Mouse (Mus musculus) neural tube, embryonic 13.5 days (tissue): ENCODE results near the gene Reps1. TPM values are rescaled to one million over a fixed set of nuclear protein-coding genes. Genes with fewer than 3 reads are reported as not detected.

Experiments used
- ATAC-seq: fragments of 200-750 bp; cut with Nextera tagmentation; 2 replicates; pipeline ENCODE4 v1.8.0; 2017; ENCODE audit warnings: low read depth, mild to moderate bottlenecking, moderate TSS enrichment, moderate library complexity
- H3K27ac ChIP-seq: fragments of 300-500 bp; sonication (generic); replicated peaks from 2 replicates; pipeline ENCODE4 v1.5.1; 2015; ENCODE audit warnings: moderate library complexity, mild to moderate bottlenecking, inconsistent platforms
- H3K27me3 ChIP-seq: fragments of 300-500 bp; sonication (generic); 2 replicates; pipeline ENCODE4 v1.6.1; 2015; ENCODE audit warnings: mild to moderate bottlenecking, inconsistent platforms
- H3K36me3 ChIP-seq: fragments of 300-500 bp; sonication (generic); 2 replicates; pipeline ENCODE4 v1.6.1; 2015; ENCODE audit warnings: mild to moderate bottlenecking, inconsistent platforms
- H3K4me1 ChIP-seq: fragments of 300-500 bp; sonication (generic); replicated peaks from 2 replicates; pipeline ENCODE4 v1.6.1; 2015; ENCODE audit warnings: inconsistent platforms
- H3K4me2 ChIP-seq: fragments of 300-500 bp; sonication (generic); 2 replicates; pipeline ENCODE4 v1.6.1; 2015; ENCODE audit warnings: inconsistent platforms, mild to moderate bottlenecking, moderate library complexity
- H3K4me3 ChIP-seq: fragments of 300-500 bp; sonication (generic); 2 replicates; pipeline ENCODE4 v1.5.1; 2015; ENCODE audit warnings: mild to moderate bottlenecking, inconsistent platforms
- H3K9ac ChIP-seq: fragments of 300-500 bp; sonication (generic); 2 replicates; pipeline ENCODE4 v1.6.1; 2015; ENCODE audit warnings: moderate library complexity, mild to moderate bottlenecking, inconsistent platforms
- H3K9me3 ChIP-seq: fragments of 300-500 bp; sonication (generic); 2 replicates; pipeline ENCODE4 v1.6.1; 2016; ENCODE audit warnings: inconsistent platforms
- WGBS: fragments of 180-500 bp; shearing (Covaris S2); methylation state at CpG from one replicate; pipeline ENCODE4 v1.1.7; 2015; 5-methylcytosine and 5-hydroxymethylcytosine counted together
- polyA plus RNA-seq: library from polyadenylated mRNA; unstranded; fragments of >200 nt; fragmentation: Nextera tagmentation; extraction: Ambion mirVana; gene quantifications from 2 replicates; pipeline ENCODE4 v1.2.1, GENCODE M21; 2015

Gene Reps1
- polyA plus RNA-seq, result 16.7 and 22.3 TPM in 2 replicates

- Histone ChIP-seq H3K9me3 (no peaks in the 10 kb centered on the region), H3K27ac (peak within 1 kb of the TSS; percentile 98), H3K4me1 (peaks cover 32% of the 10 kb centered on the region), H3K4me3 (peak within 1 kb of the TSS; percentile 92), H3K4me2 (peak within 1 kb of the TSS; percentile 73), H3K27me3 (no peaks in the 10 kb centered on the region), H3K36me3 (no peaks in the 10 kb centered on the region), H3K9ac (peak within 1 kb of the TSS; percentile 98)
- under 1% methylated on average over 75 of the region's 90 CpGs for WGBS
- ATAC-seq, result peak; percentile 88
Observed at GRCm38 (mm10) chr10:18055696-18056390, at the start of gene Reps1. Gene Reps1 (plus strand): TSS chr10:18055861.

GRCm38 (mm10) chr10:18006756-18007155 is 48.9 kb upstream of the Reps1 start:
- no peaks in the 10 kb centered on the region for H3K4me1 ChIP-seq
- 96% methylated on average over 1 of the region's 1 CpGs for WGBS

GRCm38 (mm10) chr10:18007243-18007642 is 48.4 kb upstream of the Reps1 start:
- no peaks in the 10 kb centered on the region for H3K27me3 ChIP-seq
- ATAC-seq, result no peak
- H3K4me2 ChIP-seq, result no peak overlapping the region
- WGBS, result 89% methylated on average over 3 of the region's 3 CpGs
- no peak overlapping the region for H3K27ac ChIP-seq
- no peak overlapping the region for H3K9ac ChIP-seq
- no peaks in the 10 kb centered on the region for H3K4me1 ChIP-seq
- no peaks in the 10 kb centered on the region for H3K9me3 ChIP-seq
- H3K36me3 ChIP-seq, result peaks cover 14% of the 10 kb centered on the region
- H3K4me3 ChIP-seq, result no peak overlapping the region

More at GRCm38 (mm10) chr10:18006756-18007155, 48.9 kb upstream of the Reps1 start:
- Histone ChIP-seq H3K4me2 (no peak overlapping the region), H3K9me3 (no peaks in the 10 kb centered on the region), H3K36me3 (peaks cover 14% of the 10 kb centered on the region), H3K4me3 (no peak overlapping the region), H3K27me3 (no peaks in the 10 kb centered on the region), H3K9ac (no peak overlapping the region), H3K27ac (no peak overlapping the region)
- ATAC-seq, result no peak

GRCm38 (mm10) chr10:18008118-18008517 is 47.5 kb upstream of the Reps1 start:
- H3K36me3 ChIP-seq, result peaks cover 15% of the 10 kb centered on the region
- H3K27me3 ChIP-seq, result no peaks in the 10 kb centered on the region
- H3K4me3 ChIP-seq, result no peak overlapping the region
- H3K9me3 ChIP-seq, result no peaks in the 10 kb centered on the region
- ATAC-seq, result no peak
- no peak overlapping the region for H3K4me2 ChIP-seq
- no peak overlapping the region for H3K9ac ChIP-seq
- H3K4me1 ChIP-seq, result no peaks in the 10 kb centered on the region
- no peak overlapping the region for H3K27ac ChIP-seq

GRCm38 (mm10) chr10:18009744-18010143 is 45.9 kb upstream of the Reps1 start:
- no peak for ATAC-seq
- H3K4me1 ChIP-seq, result no peaks in the 10 kb centered on the region
- H3K4me2 ChIP-seq, result no peak overlapping the region
- H3K9ac ChIP-seq, result no peak overlapping the region
- peaks cover 24% of the 10 kb centered on the region for H3K36me3 ChIP-seq
- no peaks in the 10 kb centered on the region for H3K9me3 ChIP-seq
- no peak overlapping the region for H3K4me3 ChIP-seq
- no peaks in the 10 kb centered on the region for H3K27me3 ChIP-seq
- no peak overlapping the region for H3K27ac ChIP-seq
- WGBS, result 91% methylated on average over 1 of the region's 1 CpGs

- Histone ChIP-seq H3K4me2 (no peak overlapping the region), H3K9ac (no peak overlapping the region), H3K4me3 (no peak overlapping the region), H3K36me3 (peaks cover 41% of the 10 kb centered on the region), H3K27ac (no peak overlapping the region), H3K27me3 (no peaks in the 10 kb centered on the region), H3K9me3 (no peaks in the 10 kb centered on the region), H3K4me1 (no peaks in the 10 kb centered on the region)
- WGBS, result 90% methylated on average over 5 of the region's 5 CpGs
- ATAC-seq, result no peak
Observed at GRCm38 (mm10) chr10:18011761-18012160, 43.9 kb upstream of the Reps1 start.

- Histone ChIP-seq H3K27me3 (no peaks in the 10 kb centered on the region), H3K4me2 (peak overlapping the region; percentile 66), H3K27ac (peak overlapping the region; percentile 39; the same call in 1 of the 2 replicates), H3K9ac (no peak overlapping the region), H3K4me1 (peaks cover 24% of the 10 kb centered on the region), H3K36me3 (peaks cover 29% of the 10 kb centered on the region), H3K4me3 (no peak overlapping the region), H3K9me3 (no peaks in the 10 kb centered on the region)
- WGBS, result 74% methylated on average over 7 of the region's 7 CpGs
- no peak for ATAC-seq
Observed at GRCm38 (mm10) chr10:18020443-18020842, 35.2 kb upstream of the Reps1 start.

GRCm38 (mm10) chr10:18020846-18021245 is 34.8 kb upstream of the Reps1 start:
- Histone ChIP-seq H3K27ac (no peak overlapping the region), H3K4me2 (peak overlapping the region; percentile 66), H3K9ac (no peak overlapping the region), H3K27me3 (no peaks in the 10 kb centered on the region), H3K4me3 (no peak overlapping the region; the same call in 1 of the 2 replicates), H3K36me3 (peaks cover 28% of the 10 kb centered on the region), H3K9me3 (no peaks in the 10 kb centered on the region), H3K4me1 (peaks cover 24% of the 10 kb centered on the region)
- 39% methylated on average over 1 of the region's 1 CpGs for WGBS
- no peak for ATAC-seq

GRCm38 (mm10) chr10:18021576-18022311 is 33.9 kb upstream of the Reps1 start:
- Histone ChIP-seq H3K9ac (peak overlapping the region; percentile 89), H3K36me3 (peaks cover 19% of the 10 kb centered on the region), H3K27ac (peak overlapping the region; percentile 96), H3K4me2 (peak overlapping the region; percentile 66), H3K9me3 (no peaks in the 10 kb centered on the region), H3K27me3 (no peaks in the 10 kb centered on the region), H3K4me1 (peaks cover 24% of the 10 kb centered on the region), H3K4me3 (peak overlapping the region; percentile 82)
- peak; percentile 50 for ATAC-seq
- 31% methylated on average over 14 of the region's 14 CpGs for WGBS

- Histone ChIP-seq H3K27me3 (no peaks in the 10 kb centered on the region), H3K4me1 (peaks cover 24% of the 10 kb centered on the region), H3K9ac (peak overlapping the region; percentile 89), H3K4me3 (peak overlapping the region; percentile 82), H3K27ac (peak overlapping the region; percentile 96), H3K4me2 (peak overlapping the region; percentile 66), H3K36me3 (peaks cover 14% of the 10 kb centered on the region), H3K9me3 (no peaks in the 10 kb centered on the region)
- ATAC-seq, result peak; percentile 92
- WGBS, result under 1% methylated on average over 21 of the region's 21 CpGs
Observed at GRCm38 (mm10) chr10:18022312-18022711, 33.3 kb upstream of the Reps1 start.

- H3K36me3 ChIP-seq, result peaks cover 8% of the 10 kb centered on the region
- peak within 1 kb of the TSS; percentile 66 for H3K4me2 ChIP-seq
- H3K9me3 ChIP-seq, result no peaks in the 10 kb centered on the region
- peaks cover 24% of the 10 kb centered on the region for H3K4me1 ChIP-seq
- peak within 1 kb of the TSS; percentile 82 for H3K4me3 ChIP-seq
- peak within 1 kb of the TSS; percentile 89 for H3K9ac ChIP-seq
- H3K27ac ChIP-seq, result peak within 1 kb of the TSS; percentile 96
- no peaks in the 10 kb centered on the region for H3K27me3 ChIP-seq
- 1% methylated on average over 37 of the region's 37 CpGs for WGBS
- ATAC-seq, result peak; percentile 96
Observed at GRCm38 (mm10) chr10:18022741-18023347, 32.8 kb upstream of the Reps1 start, which contains the start of gene Abracl. Gene Abracl (minus strand): TSS chr10:18023288.

GRCm38 (mm10) chr10:18034408-18034807 is 21.3 kb upstream of the Reps1 start:
- Histone ChIP-seq H3K4me3 (no peak overlapping the region), H3K9me3 (no peaks in the 10 kb centered on the region), H3K27ac (no peak overlapping the region), H3K27me3 (no peaks in the 10 kb centered on the region), H3K4me2 (no peak overlapping the region), H3K9ac (no peak overlapping the region), H3K4me1 (no peaks in the 10 kb centered on the region), H3K36me3 (no peaks in the 10 kb centered on the region)
- WGBS, result 79% methylated on average over 4 of the region's 4 CpGs
- ATAC-seq, result no peak
